Mouse (Mus musculus) ES-Bruce4 (cell line): Measurements from ENCODE around the gene Egflam. TPM values are rescaled to one million over a fixed set of nuclear protein-coding genes. Genes with fewer than 3 reads are reported as not detected.

Source experiments
- H3K27ac ChIP-seq: 2 replicates; pipeline ENCODE4 v1.5.1; 2012; ENCODE audit warnings: low read length, inconsistent platforms; ENCODE audit not compliant: insufficient read depth
- H3K27me3 ChIP-seq: 2 replicates; pipeline ENCODE4 v1.6.1; 2012; ENCODE audit warnings: mild to moderate bottlenecking, low read length, inconsistent platforms; ENCODE audit not compliant: control insufficient read depth, poor library complexity, insufficient read depth, severe bottlenecking
- H3K36me3 ChIP-seq: 2 replicates; pipeline ENCODE4 v1.6.1; 2012; ENCODE audit warnings: inconsistent platforms, mild to moderate bottlenecking, low read length, moderate library complexity; ENCODE audit not compliant: control insufficient read depth, poor library complexity, insufficient read depth, severe bottlenecking
- H3K4me1 ChIP-seq: one replicate; pipeline ENCODE4 v1.8.1; 2011; ENCODE audit warnings: low read length; ENCODE audit not compliant: control insufficient read depth, insufficient read depth
- H3K4me3 ChIP-seq: 2 replicates; pipeline ENCODE4 v1.5.1; 2011; ENCODE audit warnings: low read depth, mild to moderate bottlenecking, low read length
- H3K9ac ChIP-seq: 2 replicates; pipeline ENCODE4 v1.6.1; 2012; ENCODE audit warnings: low read depth, mild to moderate bottlenecking, inconsistent platforms; ENCODE audit not compliant: poor library complexity, severe bottlenecking
- H3K9me3 ChIP-seq: replicated peaks from 2 replicates; pipeline ENCODE4 v1.6.1; 2012; ENCODE audit warnings: mild to moderate bottlenecking, low read length, inconsistent platforms; ENCODE audit not compliant: control insufficient read depth, poor library complexity, insufficient read depth, severe bottlenecking
- CTCF ChIP-seq: IDR thresholded peaks from one replicate; pipeline ENCODE4 v1.8.1; 2011; ENCODE audit warnings: low read depth, low read length
- EP300 ChIP-seq: IDR thresholded peaks from 2 replicates; pipeline ENCODE4 v1.6.1; 2011; ENCODE audit warnings: low read depth, low read length; ENCODE audit not compliant: insufficient read depth
- POLR2A ChIP-seq: IDR thresholded peaks from one replicate; pipeline ENCODE4 v1.8.1; 2011; ENCODE audit warnings: low read length; ENCODE audit not compliant: insufficient read depth
- polyA plus RNA-seq: library from polyadenylated mRNA; stranded (reverse); fragments of >200 nt; gene quantifications from 2 replicates; pipeline ENCODE4 v1.2.4, GENCODE M21; 2011; ENCODE audit warnings: low read depth; ENCODE audit not compliant: missing spikeins, insufficient read depth, insufficient read length

Gene Egflam
- polyA plus RNA-seq, 1 experiment, result 1.8 TPM

- Histone ChIP-seq H3K27me3 (no peaks in the 10 kb centered on the region), H3K9me3 (no peaks in the 10 kb centered on the region), H3K27ac (no peak overlapping the region), H3K36me3 (peaks cover 25% of the 10 kb centered on the region), H3K9ac (no peak overlapping the region), H3K4me3 (no peak overlapping the region), H3K4me1 (no peaks in the 10 kb centered on the region)
- TF ChIP-seq POLR2A (no peak), EP300 (no peak), CTCF (no peak)
These were observed 240.5 kb downstream of the Egflam start for GRCm38 (mm10) chr15:7157658-7158057.
